Comparison of ENCODE assay signal across 13 mouse cellular contexts in genomic region chr14:45050419-45050776, GRCm38 (mm10).
DNase-seq lines count a peak whose midpoint lies in the region; ATAC-seq and TF ChIP-seq lines count a peak whose summit lies in the region.
"Had no signal": no experiment of that assay in that cellular context is flagged by ENCODE, and none has a peak within 500 bp of the region (broad histone marks: within the 10 kb centered on the region; RNA-seq: fewer than 3 reads in every experiment).

No protein-coding gene starts in this region.

- H3K36me3 ChIP-seq in limb, embryonic 14.5 days (ENCODE audit: control insufficient read depth, insufficient read depth, low read length), result no peaks in the 10 kb centered on the region
- no peaks in the 10 kb centered on the region for H3K36me3 ChIP-seq in limb, embryonic 10.5 days
- H3K36me3 ChIP-seq in macrophage (ENCODE audit: inconsistent target), result no peaks in the 10 kb centered on the region
- H3K36me3 ChIP-seq: hindbrain, embryonic 10.5 days had no signal

- no peak overlapping the region for H3K9ac ChIP-seq in limb, embryonic 14.5 days (ENCODE audit: low read depth, low read length, severe bottlenecking)

- ATAC-seq in limb, embryonic 14.5 days (ENCODE audit: low FRiP score, low read depth), result no peak

- DNase-seq in gastrocnemius, adult 2 months, result no peak
- DNase-seq in gastrocnemius, adult 18-20 months (ENCODE audit: low spot score), result no peak
- DNase-seq in limb, embryonic 14.5 days (ENCODE audit: low spot score), result no peak
- no peak for DNase-seq in limb, embryonic 10.5 days (ENCODE audit: low spot score)
- no peak for DNase-seq in adrenal gland, adult 2 months
- DNase-seq in frontal cortex, postnatal 14 days (ENCODE audit: low spot score in 2 of 2), result no peak
- DNase-seq: cerebellum, postnatal 14 days; spleen, adult 18-20 months; thymus, postnatal 14 days had no signal

- no peak overlapping the region for H3K4me2 ChIP-seq in limb, embryonic 14.5 days (replicated peaks; ENCODE audit: low read depth, low read length, severe bottlenecking)

- WGBS in limb, embryonic 14.5 days, result 56% methylated on average over 1 of the region's 1 CpGs
- WGBS in limb, embryonic 10.5 days, result 77% methylated on average over 1 of the region's 1 CpGs
- WGBS in macrophage (ENCODE audit: missing documents), result 10% methylated on average over 1 of the region's 1 CpGs

- H3K79me2 ChIP-seq in macrophage (ENCODE audit: inconsistent target), result no peaks in the 10 kb centered on the region

- no peaks in the 10 kb centered on the region for H3K9me3 ChIP-seq in limb, embryonic 14.5 days (ENCODE audit: control insufficient read depth, low read length)
- no peaks in the 10 kb centered on the region for H3K9me3 ChIP-seq in limb, embryonic 10.5 days (replicated peaks)
- H3K9me3 ChIP-seq: hindbrain, embryonic 10.5 days; megakaryocyte, embryonic 14.5 days had no signal

- H3K27me3 ChIP-seq in limb, embryonic 14.5 days (ENCODE audit: control insufficient read depth, insufficient read depth, low read length), result no peaks in the 10 kb centered on the region
- H3K27me3 ChIP-seq in limb, embryonic 10.5 days (ENCODE audit: low read depth, poor library complexity, severe bottlenecking), result no peaks in the 10 kb centered on the region
- H3K27me3 ChIP-seq: megakaryocyte, embryonic 14.5 days had no signal

- H3K27ac ChIP-seq in gastrocnemius, adult 2 months, result peak overlapping the region; percentile 73
- H3K27ac ChIP-seq in limb, embryonic 14.5 days (replicated peaks; ENCODE audit: low read depth, low read length), result 0 out of 2 replicates have a peak overlapping the region, but pooled peaks have one; percentile 28
- no peak overlapping the region for H3K27ac ChIP-seq in limb, embryonic 10.5 days
- H3K27ac ChIP-seq in brown adipose tissue, adult 24 weeks (replicated peaks; ENCODE audit: low read depth, low read length), result peak overlapping the region; percentile 62
- H3K27ac ChIP-seq in macrophage, result peak overlapping the region; percentile 93
- H3K27ac ChIP-seq: hindbrain, embryonic 10.5 days had no signal

- TF ChIP-seq POLR2A in limb, embryonic 14.5 days (IDR thresholded peaks at IDR 0.05; ENCODE audit: borderline replicate concordance, extremely low read depth, insufficient read depth, insufficient read length), result no peak

- intact Hi-C loops in gastrocnemius, adult 2 months (cut with DNase I), result no loop called here

- H3K4me1 ChIP-seq in limb, embryonic 14.5 days (ENCODE audit: control insufficient read depth, insufficient read depth, low read length), result no peaks in the 10 kb centered on the region; the same call in 1 of the 2 replicates
- no peaks in the 10 kb centered on the region for H3K4me1 ChIP-seq in limb, embryonic 10.5 days
- peaks cover 7% of the 10 kb centered on the region for H3K4me1 ChIP-seq in brown adipose tissue, adult 24 weeks (ENCODE audit: control insufficient read depth, insufficient read depth, insufficient read length, low read length)
- H3K4me1 ChIP-seq: hindbrain, embryonic 10.5 days had no signal

- no peak for TF ChIP-seq CTCF in gastrocnemius, adult 2 months (IDR thresholded peaks at IDR 0.05)

- no peak overlapping the region for H3K4me3 ChIP-seq in gastrocnemius, adult 2 months
- H3K4me3 ChIP-seq in limb, embryonic 14.5 days (replicated peaks; ENCODE audit: low read length), result no peak overlapping the region
- no peak overlapping the region for H3K4me3 ChIP-seq in limb, embryonic 10.5 days
- H3K4me3 ChIP-seq in brown adipose tissue, adult 24 weeks (ENCODE audit: insufficient read depth, low read depth, low read length), result no peak overlapping the region
- H3K4me3 ChIP-seq in macrophage (ENCODE audit: inconsistent target), result no peak overlapping the region
- H3K4me3 ChIP-seq: hindbrain, embryonic 10.5 days; megakaryocyte, embryonic 14.5 days had no signal
